Mouse (Mus musculus): Measurements from ENCODE around the gene Kif20b.
A peak's percentile ranks its signal among the peaks of the same experiment; 100 is the strongest.

DNA sequence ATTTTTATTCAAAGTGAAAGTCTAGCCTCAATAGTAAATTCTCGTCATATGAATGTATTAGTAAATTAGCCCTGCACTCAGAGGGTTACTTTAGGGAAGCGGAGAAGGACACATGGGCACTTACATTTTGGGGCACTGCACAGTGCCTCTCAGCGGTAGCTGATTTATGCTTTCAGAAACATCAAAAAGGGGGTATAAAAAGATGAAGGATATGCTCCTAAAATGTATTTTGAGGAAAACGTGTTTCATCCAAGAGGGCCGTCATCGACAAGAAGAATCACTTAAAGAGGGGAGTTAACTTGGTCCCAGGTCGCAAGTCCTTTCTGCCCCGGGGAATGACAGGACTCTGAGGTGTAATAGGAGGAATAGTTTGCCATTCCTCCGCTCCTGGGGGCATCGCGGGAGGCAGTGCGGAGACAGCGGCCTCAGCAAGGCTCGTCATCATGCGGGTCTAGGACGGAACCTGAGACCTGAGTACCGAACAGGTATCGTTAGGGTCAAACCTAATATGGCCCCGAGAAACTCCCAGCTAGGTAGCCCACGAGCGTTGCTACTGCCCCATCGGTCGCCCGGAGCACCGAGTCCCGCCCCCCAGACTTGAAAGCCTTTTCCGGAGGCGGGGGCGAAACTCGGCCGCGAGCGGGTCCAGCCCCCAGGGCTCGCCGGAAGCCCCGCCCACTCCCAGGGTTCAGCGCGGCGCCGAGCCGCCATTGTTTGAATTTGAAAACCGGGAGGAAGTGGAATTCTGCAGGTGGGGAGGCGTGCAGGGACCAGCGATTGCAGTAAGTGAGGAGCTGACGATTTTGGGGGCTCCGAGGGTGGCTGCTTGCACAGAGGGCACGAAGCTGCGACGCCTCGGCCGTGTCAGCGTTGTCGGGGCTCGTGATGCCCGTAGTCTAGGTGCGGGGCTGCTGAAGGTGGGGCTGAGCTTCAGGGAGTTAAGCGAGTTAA lies at the start of gene Kif20b:
- TF ChIP-seq CTCF (IDR thresholded peaks at IDR 0.05; ENCODE audit: insufficient read depth, low read depth, low read length) (no peak), POLR2A (IDR thresholded peaks at IDR 0.05; ENCODE audit: insufficient read depth, low read depth, low read length) (peak; percentile 39; the same call in 1 of the 2 replicates)

Data from olfactory bulb, adult 2 months (tissue).